In the genomic region with DNA sequence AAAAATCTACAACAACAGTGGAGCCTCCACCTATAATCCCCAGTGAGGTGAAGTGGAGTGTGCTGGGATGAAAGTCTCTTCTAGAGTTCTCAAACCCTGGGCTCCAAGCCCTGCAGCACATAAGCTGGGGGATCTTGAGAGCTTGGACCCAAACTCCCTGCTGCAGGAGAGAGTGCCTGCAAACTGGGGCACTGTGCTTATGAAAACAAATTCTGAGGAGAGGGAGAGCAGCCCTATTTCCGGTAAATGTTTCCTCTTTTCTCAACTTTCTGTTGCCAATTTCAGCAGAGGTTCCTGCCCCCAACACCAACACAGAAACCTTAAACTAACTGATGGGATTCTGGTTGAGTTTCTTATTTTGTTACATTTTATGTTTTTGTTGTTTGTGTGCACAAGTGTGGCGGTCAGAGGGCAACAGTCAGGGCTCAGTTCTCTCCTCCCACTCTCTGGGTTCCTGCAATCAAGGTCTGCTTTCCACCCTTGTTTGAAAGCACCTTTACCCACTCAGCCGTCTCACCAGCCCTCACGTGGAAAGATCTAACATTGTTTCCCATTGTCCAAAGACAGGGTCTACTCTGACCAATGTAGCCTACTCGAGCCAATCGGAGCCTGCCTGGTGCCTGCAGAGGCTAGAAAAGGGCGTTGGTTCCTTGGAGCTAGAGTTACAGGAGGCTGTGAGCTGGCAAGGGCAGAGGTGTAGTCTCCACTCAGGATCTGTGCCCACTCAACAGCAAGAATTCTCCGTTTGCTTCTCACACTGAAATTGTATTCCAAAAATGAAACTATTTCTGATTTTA, we compare ENCODE assay signal across 11 mouse cellular contexts. TPM values are rescaled to one million over a fixed set of nuclear protein-coding genes. Genes with fewer than 3 reads are reported as not detected.
A peak's percentile ranks its signal among the peaks of the same experiment; 100 is the strongest.
DNase-seq lines count a peak whose midpoint lies in the region; ATAC-seq and TF ChIP-seq lines count a peak whose summit lies in the region.
"Had no signal": no experiment of that assay in that cellular context is flagged by ENCODE, and none has a peak within 500 bp of the region (broad histone marks: within the 10 kb centered on the region; RNA-seq: fewer than 3 reads in every experiment).

No protein-coding gene starts in this region.

- DNase-seq in CH12.LX (ENCODE audit: extremely low read depth): peak; percentile 38
- no peak for DNase-seq in lung, postnatal 36 days
- no peak for DNase-seq in ovary, adult 18-20 months (ENCODE audit: low spot score)
- DNase-seq: heart, adult 11 months had no signal

- H3K4me2 ChIP-seq in intestine, postnatal 0 days (replicated peaks; ENCODE audit: low read depth): 0 out of 2 replicates have a peak overlapping the region, but pooled peaks have one; percentile 9
- H3K4me2 ChIP-seq in intestine, embryonic 16.5 days (ENCODE audit: low read depth, low read length): no peak overlapping the region
- H3K4me2 ChIP-seq in CH12.LX (ENCODE audit: insufficient read depth, low read depth, poor library complexity, severe bottlenecking): peak overlapping the region; percentile 39
- H3K4me2 ChIP-seq: midbrain, embryonic 12.5 days had no signal

- in situ Hi-C loops in CH12.LX (cut with MboI; ENCODE audit: low pct_ligation_motif_present, low pct_unique_long_range_greater_than_20kb, low sequenced_read_pairs): loop anchor here (5.0 kb wide), 1 partner anchor 33 kb away; a partner anchor contains a TSS

- dilution Hi-C loops in CH12.LX (cut with MboI; ENCODE audit: extremely low pct_ligation_motif_present, extremely low pct_unique_long_range_greater_than_20kb, low sequenced_read_pairs): no loop called here

- no peak for TF ChIP-seq CTCF in intestine, postnatal 0 days (IDR thresholded peaks at IDR 0.05; ENCODE audit: low read depth)
- no peak for TF ChIP-seq CTCF in CH12.LX (conservative IDR thresholded peaks at IDR 0.05 in 1 of 2, IDR thresholded peaks at IDR 0.05 in 1 of 2; ENCODE audit: low read depth in 2 of 2, low read length in 2 of 2)

- TF ChIP-seq EP300 in CH12.LX (IDR thresholded peaks at IDR 0.05; ENCODE audit: low read length): no peak

- 65% methylated on average over 8 of the region's 8 CpGs for WGBS in intestine, postnatal 0 days
- 63% methylated on average over 8 of the region's 8 CpGs for WGBS in intestine, embryonic 16.5 days
- 2% methylated on average over 8 of the region's 8 CpGs for WGBS in macrophage (ENCODE audit: missing documents)

- no peak overlapping the region for H3K9ac ChIP-seq in intestine, postnatal 0 days (ENCODE audit: low read depth, low read length)
- no peak overlapping the region for H3K9ac ChIP-seq in intestine, embryonic 16.5 days (ENCODE audit: low read depth, low read length)
- H3K9ac ChIP-seq in CH12.LX (ENCODE audit: insufficient read depth, low read depth): peak overlapping the region; percentile 36
- H3K9ac ChIP-seq: midbrain, embryonic 12.5 days had no signal

- TF ChIP-seq RAD21 in CH12.LX (IDR thresholded peaks at IDR 0.05; ENCODE audit: low read depth, low read length): no peak

- H3K36me3 ChIP-seq in intestine, postnatal 0 days (ENCODE audit: control insufficient read depth, insufficient read depth): peaks cover 7% of the 10 kb centered on the region; the same call in 1 of the 2 replicates
- no peaks in the 10 kb centered on the region; the same call in 1 of the 2 replicates for H3K36me3 ChIP-seq in intestine, embryonic 16.5 days (ENCODE audit: control insufficient read depth, insufficient read depth, low read length)
- H3K36me3 ChIP-seq in CH12.LX (replicated peaks in 1 of 2; ENCODE audit: control insufficient read depth in 1 of 2, insufficient read depth in 1 of 2, low read length in 1 of 2) (peaks cover 12 to 14% of the 10 kb centered on the region in 2 experiments), macrophage (ENCODE audit: inconsistent target) (no peaks in the 10 kb centered on the region; the same call in 1 of the 2 replicates)

- no peak overlapping the region for H3K4me3 ChIP-seq in intestine, postnatal 0 days (ENCODE audit: low read depth, low read length)
- no peak overlapping the region for H3K4me3 ChIP-seq in intestine, embryonic 16.5 days (ENCODE audit: low read length)
- H3K4me3 ChIP-seq in CH12.LX (replicated peaks in 1 of 3; ENCODE audit: low read depth in 2 of 3, low read length in 2 of 3, poor library complexity in 1 of 3): no peak overlapping the region
- H3K4me3 ChIP-seq in brown adipose tissue, adult 24 weeks (ENCODE audit: insufficient read depth, low read depth, low read length): no peak overlapping the region
- H3K4me3 ChIP-seq in macrophage (ENCODE audit: inconsistent target): no peak overlapping the region
- H3K4me3 ChIP-seq: erythroblast, embryonic 14.5 days; midbrain, embryonic 12.5 days had no signal

- H3K9me3 ChIP-seq in intestine, postnatal 0 days (ENCODE audit: control insufficient read depth): no peaks in the 10 kb centered on the region
- no peaks in the 10 kb centered on the region for H3K9me3 ChIP-seq in intestine, embryonic 16.5 days (ENCODE audit: control insufficient read depth, low read length)
- no peaks in the 10 kb centered on the region for H3K9me3 ChIP-seq in CH12.LX (replicated peaks; ENCODE audit: low read length)
- H3K9me3 ChIP-seq: midbrain, embryonic 12.5 days had no signal

- TF ChIP-seq POLR2A in CH12.LX (IDR thresholded peaks at IDR 0.05; ENCODE audit: low read depth, low read length): peak; percentile 40

- no peaks in the 10 kb centered on the region for H3K27me3 ChIP-seq in intestine, postnatal 0 days (replicated peaks; ENCODE audit: control insufficient read depth, insufficient read depth, low read length)
- H3K27me3 ChIP-seq in intestine, embryonic 16.5 days (replicated peaks; ENCODE audit: control insufficient read depth, insufficient read depth, low read length): no peaks in the 10 kb centered on the region
- no peaks in the 10 kb centered on the region for H3K27me3 ChIP-seq in CH12.LX (replicated peaks)
- H3K27me3 ChIP-seq: midbrain, embryonic 12.5 days had no signal

- H3K79me2 ChIP-seq in CH12.LX (replicated peaks; ENCODE audit: control insufficient read depth, extremely low read depth, insufficient read depth, poor library complexity, severe bottlenecking): peaks cover 21% of the 10 kb centered on the region
- peaks cover 19% of the 10 kb centered on the region for H3K79me2 ChIP-seq in macrophage (ENCODE audit: inconsistent target)

- ATAC-seq in intestine, postnatal 0 days: no peak
- ATAC-seq in intestine, embryonic 16.5 days: no peak
- ATAC-seq in inflammation-experienced regulatory T-cells, adult 6 months: no peak

- H3K27ac ChIP-seq in intestine, postnatal 0 days (ENCODE audit: low read depth, low read length): no peak overlapping the region
- H3K27ac ChIP-seq in intestine, embryonic 16.5 days (ENCODE audit: low read length): no peak overlapping the region
- H3K27ac ChIP-seq in CH12.LX (ENCODE audit: insufficient read depth, low read depth): peak overlapping the region; percentile 86
- H3K27ac ChIP-seq in brown adipose tissue, adult 24 weeks (replicated peaks; ENCODE audit: low read depth, low read length): peak overlapping the region; percentile 19
- H3K27ac ChIP-seq in macrophage: peak overlapping the region; percentile 80
- H3K27ac ChIP-seq: midbrain, embryonic 12.5 days had no signal

- no peaks in the 10 kb centered on the region for H3K4me1 ChIP-seq in intestine, postnatal 0 days (replicated peaks; ENCODE audit: control insufficient read depth, insufficient read depth, low read length)
- H3K4me1 ChIP-seq in intestine, embryonic 16.5 days (ENCODE audit: control insufficient read depth, insufficient read depth, low read length): peaks cover 7% of the 10 kb centered on the region
- H3K4me1 ChIP-seq in CH12.LX (ENCODE audit: control insufficient read depth in 1 of 2, insufficient read depth in 2 of 2): peaks cover 9 to 33% of the 10 kb centered on the region in 2 experiments
- H3K4me1 ChIP-seq in brown adipose tissue, adult 24 weeks (ENCODE audit: control insufficient read depth, insufficient read depth, insufficient read length, low read length): no peaks in the 10 kb centered on the region; the same call in 1 of the 2 replicates

RNA-seq across cellular contexts. Expression of a gene that starts 2.4 kb away (rescaled TPM):
- 1,008 and 1,019 TPM in 2 replicates for polyA plus RNA-seq in intestine, postnatal 0 days (2015; fragmentation: Nextera tagmentation; extraction: Ambion mirVana)
- 1,610 and 1,714 TPM in 2 replicates for polyA plus RNA-seq in intestine, embryonic 16.5 days (2015; fragmentation: Nextera tagmentation; extraction: Ambion mirVana)
- total RNA-seq in CH12.LX (2012; rRNA removed) (899 and 966 TPM in 2 replicates), CH12.LX (2014; rRNA removed) (792 and 1,081 TPM in 2 replicates)
- polyA plus RNA-seq in CH12.LX (2012; ENCODE audit: insufficient read length, low read depth) (646 and 664 TPM in 2 replicates), macrophage (2018) (170 to 604 TPM (median 522 TPM) in 3 replicates)
- 447 and 892 TPM in 2 replicates for polyA plus RNA-seq in brown adipose tissue, adult 24 weeks (2012; ENCODE audit: insufficient read depth, insufficient read length, missing spikeins)
- 100 to 1,000 TPM in 5 of 26 experiments, 10 to 100 TPM in 21; 55.5 to 130 (median 89.1) TPM for total RNA-seq in macrophage (2018; cell fraction: chromatin; rRNA removed)
- total RNA-seq in macrophage (2018; cell fraction: cytosol; rRNA removed): 100 to 1,000 TPM; 360 to 577 (median 437) TPM
- 100 to 1,000 TPM in 24 of 26 experiments, 10 to 100 TPM in 2; 94.0 to 194 (median 134) TPM for total RNA-seq in macrophage (2018; cell fraction: nucleus; rRNA removed)
- 1,000 to 10,000 TPM; 1,680 to 2,431 (median 2,240) TPM for polyA plus RNA-seq in inflammation-experienced regulatory T-cells, adult 6 months (2017; shearing (Covaris generic))

RNA-seq across cellular contexts. Expression of a gene that starts 10.7 kb away (rescaled TPM):
- 0.35 and 0.42 TPM in 2 replicates for polyA plus RNA-seq in intestine, postnatal 0 days (2015; fragmentation: Nextera tagmentation; extraction: Ambion mirVana)
- polyA plus RNA-seq in intestine, embryonic 16.5 days (2015; fragmentation: Nextera tagmentation; extraction: Ambion mirVana): 0.70 and 0.82 TPM in 2 replicates
- total RNA-seq in CH12.LX (2012; rRNA removed) (0.34 and 0.72 TPM in 2 replicates), CH12.LX (2014; rRNA removed) (0.30 and 0.35 TPM in 2 replicates)
- polyA plus RNA-seq in CH12.LX (2012; ENCODE audit: insufficient read length, low read depth) (0.95 and 1.1 TPM in 2 replicates), macrophage (2018) (not detected in 3 replicates)
- 2.4 and 4.9 TPM in 2 replicates for polyA plus RNA-seq in brown adipose tissue, adult 24 weeks (2012; ENCODE audit: insufficient read depth, insufficient read length, missing spikeins)
- 1 to 10 TPM in 1 of 26 experiments, not detected in 25; 3.4 TPM for total RNA-seq in macrophage (2018; cell fraction: chromatin; rRNA removed)
- total RNA-seq in macrophage (2018; cell fraction: cytosol; rRNA removed): under 1 TPM in 7 of 26 experiments, not detected in 19; 0.17 to 0.61 (median 0.19) TPM
- 1 to 10 TPM in 1 of 26 experiments, under 1 TPM in 1, not detected in 24; 0.72 to 1.2 TPM for total RNA-seq in macrophage (2018; cell fraction: nucleus; rRNA removed)
- polyA plus RNA-seq in inflammation-experienced regulatory T-cells, adult 6 months (2017; shearing (Covaris generic)): not detected
- polyA plus RNA-seq: erythroblast, embryonic 14.5 days had no signal

RNA-seq across cellular contexts. Expression of a gene that starts 19.0 kb away (rescaled TPM):
- polyA plus RNA-seq in intestine, postnatal 0 days (2015; fragmentation: Nextera tagmentation; extraction: Ambion mirVana): not detected in 2 replicates
- polyA plus RNA-seq in intestine, embryonic 16.5 days (2015; fragmentation: Nextera tagmentation; extraction: Ambion mirVana): 0.07 and 0.10 TPM in 2 replicates
- total RNA-seq in CH12.LX (2012; rRNA removed) (0.59 and 0.71 TPM in 2 replicates), CH12.LX (2014; rRNA removed) (0.43 TPM in 1 of 2 replicates, not detected in the other)
- polyA plus RNA-seq in CH12.LX (2012; ENCODE audit: insufficient read length, low read depth) (0.78 and 1.1 TPM in 2 replicates), macrophage (2018) (0.15 TPM in 1 of 3 replicates, not detected in the others)
- polyA plus RNA-seq in brown adipose tissue, adult 24 weeks (2012; ENCODE audit: insufficient read depth, insufficient read length, missing spikeins): not detected in 2 replicates
- 1 to 10 TPM in 14 of 26 experiments, under 1 TPM in 11, not detected in 1; 0.54 to 2.5 (median 1.2) TPM for total RNA-seq in macrophage (2018; cell fraction: chromatin; rRNA removed)
- under 1 TPM in 7 of 26 experiments, not detected in 19; 0.05 to 0.15 (median 0.10) TPM for total RNA-seq in macrophage (2018; cell fraction: cytosol; rRNA removed)
- total RNA-seq in macrophage (2018; cell fraction: nucleus; rRNA removed): 1 to 10 TPM in 5 of 26 experiments, under 1 TPM in 19, not detected in 2; 0.35 to 1.8 (median 0.64) TPM
- polyA plus RNA-seq in inflammation-experienced regulatory T-cells, adult 6 months (2017; shearing (Covaris generic)): not detected

RNA-seq across cellular contexts. Expression of a gene that starts 19.8 kb away (rescaled TPM):
- 0.04 TPM in 1 of 2 replicates, not detected in the other for polyA plus RNA-seq in intestine, postnatal 0 days (2015; fragmentation: Nextera tagmentation; extraction: Ambion mirVana)
- polyA plus RNA-seq in intestine, embryonic 16.5 days (2015; fragmentation: Nextera tagmentation; extraction: Ambion mirVana): 0.07 and 0.10 TPM in 2 replicates
- 0.08 and 0.21 TPM in 2 replicates for total RNA-seq in CH12.LX (2012; rRNA removed)
- total RNA-seq in CH12.LX (2014; rRNA removed): not detected in 2 replicates
- not detected in 2 replicates for polyA plus RNA-seq in CH12.LX (2012; ENCODE audit: insufficient read length, low read depth)
- polyA plus RNA-seq in brown adipose tissue, adult 24 weeks (2012; ENCODE audit: insufficient read depth, insufficient read length, missing spikeins): not detected in 2 replicates
- not detected for total RNA-seq in macrophage (2018; cell fraction: chromatin; rRNA removed)
- not detected for total RNA-seq in macrophage (2018; cell fraction: cytosol; rRNA removed)
- not detected for total RNA-seq in macrophage (2018; cell fraction: nucleus; rRNA removed)
- not detected in 3 replicates for polyA plus RNA-seq in macrophage (2018)
- not detected for polyA plus RNA-seq in inflammation-experienced regulatory T-cells, adult 6 months (2017; shearing (Covaris generic))
- polyA plus RNA-seq: erythroblast, embryonic 14.5 days had no signal

RNA-seq across cellular contexts. Expression of a gene that starts 25.6 kb away (rescaled TPM):
- polyA plus RNA-seq in intestine, postnatal 0 days (2015; fragmentation: Nextera tagmentation; extraction: Ambion mirVana): 60.9 and 61.8 TPM in 2 replicates
- 120 and 135 TPM in 2 replicates for polyA plus RNA-seq in intestine, embryonic 16.5 days (2015; fragmentation: Nextera tagmentation; extraction: Ambion mirVana)
- 63.8 and 81.8 TPM in 2 replicates for total RNA-seq in CH12.LX (2012; rRNA removed)
- 51.5 and 63.4 TPM in 2 replicates for total RNA-seq in CH12.LX (2014; rRNA removed)
- 119 and 123 TPM in 2 replicates for polyA plus RNA-seq in CH12.LX (2012; ENCODE audit: insufficient read length, low read depth)
- polyA plus RNA-seq in brown adipose tissue, adult 24 weeks (2012; ENCODE audit: insufficient read depth, insufficient read length, missing spikeins): 30.2 and 40.5 TPM in 2 replicates
- 100 to 1,000 TPM in 19 of 26 experiments, 10 to 100 TPM in 7; 70.0 to 287 (median 127) TPM for total RNA-seq in macrophage (2018; cell fraction: chromatin; rRNA removed)
- total RNA-seq in macrophage (2018; cell fraction: cytosol; rRNA removed): 10 to 100 TPM; 43.9 to 86.7 (median 64.5) TPM
- total RNA-seq in macrophage (2018; cell fraction: nucleus; rRNA removed): 100 to 1,000 TPM in 18 of 26 experiments, 10 to 100 TPM in 8; 82.6 to 189 (median 108) TPM
- 24.5 to 68.8 TPM (median 64.2 TPM) in 3 replicates for polyA plus RNA-seq in macrophage (2018)
- polyA plus RNA-seq in inflammation-experienced regulatory T-cells, adult 6 months (2017; shearing (Covaris generic)): 100 to 1,000 TPM; 127 to 149 (median 146) TPM

Comparison
In these comparisons a context has a peak if more than half of its experiments do, and no peak if none do; other contexts are left out.
1. H3K27ac ChIP-seq: peak in CH12.LX (single experiment), brown adipose tissue, adult 24 weeks (single experiment) and macrophage (single experiment); none in intestine, postnatal 0 days (single experiment) and intestine, embryonic 16.5 days (single experiment).